Mouse (Mus musculus): ENCODE data around the gene Nup93. TPM values are rescaled to one million over a fixed set of nuclear protein-coding genes. Genes with fewer than 3 reads are reported as not detected.

Gene Nup93
- polyA plus RNA-seq, 1 experiment from 2014 or later, result 114 TPM

- Histone ChIP-seq H3K4me3 (replicated peaks) (no peak overlapping the region), H3K4me2 (peak overlapping the region; percentile 31), H3K27ac (peak overlapping the region; percentile 80), H3K9me3 (no peaks in the 10 kb centered on the region), H3K4me1 (replicated peaks) (peaks cover 35% of the 10 kb centered on the region), H3K36me3 (no peaks in the 10 kb centered on the region), H3K9ac (replicated peaks) (no peak overlapping the region), H3K27me3 (no peaks in the 10 kb centered on the region)
- WGBS, result 86% methylated on average over 7 of the region's 7 CpGs
- no peak for ATAC-seq (ENCODE audit: insufficient number of reproducible peaks, insufficient read depth, low FRiP score, low TSS enrichment, low read depth)
Measured at GRCm38 (mm10) chr8:94270309-94270708, 55.9 kb downstream of the Nup93 start.

DNA sequence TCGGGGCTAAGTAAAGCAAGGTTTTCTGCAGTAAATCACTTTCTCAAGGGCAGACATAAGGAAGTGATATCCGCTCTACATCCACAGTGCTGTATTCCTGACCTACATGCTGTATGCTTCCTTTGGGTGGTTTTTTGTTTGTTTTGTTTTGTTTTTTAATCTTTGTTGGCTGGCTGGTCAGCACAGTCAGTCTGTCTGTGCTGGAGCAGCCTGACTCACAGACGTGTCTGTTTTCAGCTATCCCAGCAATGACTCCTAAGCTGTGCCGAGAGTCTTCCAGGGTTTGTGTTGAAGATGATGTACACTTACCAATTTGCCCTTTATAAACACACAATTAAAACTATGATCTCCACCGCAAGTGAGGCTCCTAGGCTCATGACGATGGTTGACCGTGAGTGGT, 56.7 kb downstream of the Nup93 start:
- Histone ChIP-seq H3K4me1 (replicated peaks) (peaks cover 31% of the 10 kb centered on the region), H3K9ac (replicated peaks) (no peak overlapping the region), H3K36me3 (no peaks in the 10 kb centered on the region), H3K27ac (no peak overlapping the region), H3K9me3 (no peaks in the 10 kb centered on the region), H3K27me3 (no peaks in the 10 kb centered on the region), H3K4me2 (no peak overlapping the region), H3K4me3 (replicated peaks) (no peak overlapping the region)
- 87% methylated on average over 7 of the region's 7 CpGs for WGBS
- ATAC-seq (ENCODE audit: insufficient number of reproducible peaks, insufficient read depth, low FRiP score, low TSS enrichment, low read depth), result no peak

DNA sequence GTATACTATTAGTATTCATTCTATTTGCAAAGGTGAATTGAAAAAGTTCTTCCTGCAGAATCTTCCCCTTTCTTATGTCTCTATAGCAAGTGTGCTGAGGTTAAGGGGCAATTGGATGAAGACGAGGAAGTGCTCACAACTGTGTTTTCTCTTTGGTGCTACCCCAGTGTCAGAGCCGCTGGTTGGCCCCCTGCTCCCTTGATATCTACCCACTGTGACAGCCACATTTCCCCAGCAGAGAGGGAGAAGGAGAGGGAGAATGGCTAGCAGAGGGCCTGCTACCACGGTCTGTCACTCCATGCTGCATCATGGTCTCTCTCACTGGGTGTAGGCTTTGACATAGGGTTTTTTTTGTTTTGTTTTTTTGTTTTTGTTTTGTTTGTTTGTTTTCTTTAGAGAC, 58.2 kb downstream of the Nup93 start:
- Histone ChIP-seq H3K27ac (no peak overlapping the region), H3K4me3 (replicated peaks) (no peak overlapping the region), H3K4me1 (replicated peaks) (peaks cover 22% of the 10 kb centered on the region), H3K9ac (replicated peaks) (no peak overlapping the region), H3K9me3 (no peaks in the 10 kb centered on the region), H3K36me3 (no peaks in the 10 kb centered on the region), H3K4me2 (no peak overlapping the region), H3K27me3 (no peaks in the 10 kb centered on the region)
- WGBS, result 71% methylated on average over 3 of the region's 3 CpGs
- ATAC-seq (ENCODE audit: insufficient number of reproducible peaks, insufficient read depth, low FRiP score, low TSS enrichment, low read depth), result no peak

DNA sequence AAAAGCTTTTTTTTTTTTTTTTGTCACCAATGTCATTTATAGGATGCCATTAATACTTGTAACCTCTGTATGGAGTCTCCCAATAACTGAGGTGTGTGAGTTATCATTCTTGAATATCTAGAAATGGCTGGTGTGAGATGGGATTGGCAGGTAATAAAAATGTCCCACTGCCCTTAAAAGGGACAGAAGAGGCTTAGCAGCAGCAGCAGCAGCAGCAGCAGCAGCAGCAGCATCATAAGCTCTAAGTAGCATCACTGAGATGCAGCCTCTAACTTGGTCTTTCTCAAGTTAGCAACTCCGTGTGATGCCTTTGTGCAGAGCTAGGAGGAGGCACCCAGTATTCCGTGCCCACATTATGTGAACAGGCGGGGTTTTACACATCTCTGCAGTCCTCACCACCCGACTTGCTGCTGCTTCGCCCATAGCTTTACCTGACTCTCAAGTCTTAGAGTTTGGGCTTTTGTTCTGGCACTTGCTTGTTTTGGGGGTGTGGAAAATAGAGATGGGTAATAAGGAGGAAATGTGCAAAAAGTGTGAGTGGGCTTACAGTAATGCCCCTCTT, 59.0 kb downstream of the Nup93 start:
- H3K4me2 ChIP-seq, result no peak overlapping the region
- 87% methylated on average over 5 of the region's 5 CpGs for WGBS
- no peaks in the 10 kb centered on the region for H3K9me3 ChIP-seq
- no peak for ATAC-seq (ENCODE audit: insufficient number of reproducible peaks, insufficient read depth, low FRiP score, low TSS enrichment, low read depth)
- no peak overlapping the region for H3K9ac ChIP-seq (replicated peaks)
- H3K27ac ChIP-seq, result no peak overlapping the region
- no peaks in the 10 kb centered on the region for H3K36me3 ChIP-seq
- H3K4me3 ChIP-seq (replicated peaks), result no peak overlapping the region
- H3K4me1 ChIP-seq (replicated peaks), result peaks cover 17% of the 10 kb centered on the region
- H3K27me3 ChIP-seq, result no peaks in the 10 kb centered on the region

DNA sequence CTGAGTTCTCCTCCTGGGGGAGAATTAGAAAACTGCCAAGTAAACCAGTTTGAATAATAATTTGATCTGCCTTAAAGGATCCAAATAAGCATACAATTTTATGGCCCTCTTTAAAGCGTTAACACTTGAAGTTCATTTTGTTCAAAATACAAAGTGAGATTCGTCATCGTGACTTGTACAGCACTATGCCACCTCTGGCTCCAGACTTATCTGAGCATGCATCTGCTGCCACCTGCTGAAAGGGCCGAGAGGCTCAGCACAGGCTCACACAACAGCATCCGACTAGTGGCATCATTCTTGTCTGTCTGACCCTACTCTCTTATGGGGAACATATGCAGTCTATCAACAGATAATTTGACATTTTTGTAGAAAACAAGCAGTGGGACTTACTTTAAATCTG, 59.7 kb downstream of the Nup93 start:
- no peak overlapping the region for H3K4me3 ChIP-seq (replicated peaks)
- H3K4me1 ChIP-seq (replicated peaks), result peaks cover 14% of the 10 kb centered on the region
- no peak overlapping the region for H3K4me2 ChIP-seq
- no peak overlapping the region for H3K9ac ChIP-seq (replicated peaks)
- H3K27me3 ChIP-seq, result no peaks in the 10 kb centered on the region
- ATAC-seq (ENCODE audit: insufficient number of reproducible peaks, insufficient read depth, low FRiP score, low TSS enrichment, low read depth), result no peak
- H3K9me3 ChIP-seq, result no peaks in the 10 kb centered on the region
- H3K27ac ChIP-seq, result no peak overlapping the region
- H3K36me3 ChIP-seq, result no peaks in the 10 kb centered on the region
- 81% methylated on average over 5 of the region's 5 CpGs for WGBS

DNA sequence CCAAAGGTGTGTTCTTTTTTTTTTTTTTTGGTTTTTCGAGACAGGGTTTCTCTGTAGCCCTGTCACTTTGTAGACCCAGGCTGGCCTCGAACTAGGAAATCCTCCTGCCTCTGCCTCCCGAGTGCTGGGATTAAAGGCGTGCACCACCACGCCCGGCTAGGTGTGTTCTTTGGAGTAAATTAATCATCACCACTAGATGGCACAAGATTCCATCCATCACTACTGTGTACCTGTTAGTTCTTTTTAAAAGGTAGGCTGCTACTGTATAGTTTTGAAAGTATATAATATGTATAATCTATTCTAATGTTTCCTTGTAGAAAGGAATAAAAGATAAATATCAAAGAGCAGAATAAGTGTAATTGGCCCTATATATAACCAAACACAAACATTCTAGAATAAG, 63.9 kb downstream of the Nup93 start:
- 0 out of 2 replicates have a peak, but pooled peaks cover under 1% of the 10 kb centered on the region for H3K36me3 ChIP-seq
- no peaks in the 10 kb centered on the region for H3K27me3 ChIP-seq
- H3K9ac ChIP-seq (replicated peaks), result no peak overlapping the region
- no peak overlapping the region for H3K4me3 ChIP-seq (replicated peaks)
- H3K27ac ChIP-seq, result no peak overlapping the region
- H3K4me2 ChIP-seq, result no peak overlapping the region
- WGBS, result 91% methylated on average over 6 of the region's 6 CpGs
- no peak for ATAC-seq (ENCODE audit: insufficient number of reproducible peaks, insufficient read depth, low FRiP score, low TSS enrichment, low read depth)
- H3K9me3 ChIP-seq, result no peaks in the 10 kb centered on the region
- H3K4me1 ChIP-seq (replicated peaks), result no peaks in the 10 kb centered on the region; the same call in 1 of the 2 replicates

GRCm38 (mm10) chr8:94280001-94280613, 65.7 kb downstream of the Nup93 start:
- ATAC-seq (ENCODE audit: insufficient number of reproducible peaks, insufficient read depth, low FRiP score, low TSS enrichment, low read depth), result no peak

DNA sequence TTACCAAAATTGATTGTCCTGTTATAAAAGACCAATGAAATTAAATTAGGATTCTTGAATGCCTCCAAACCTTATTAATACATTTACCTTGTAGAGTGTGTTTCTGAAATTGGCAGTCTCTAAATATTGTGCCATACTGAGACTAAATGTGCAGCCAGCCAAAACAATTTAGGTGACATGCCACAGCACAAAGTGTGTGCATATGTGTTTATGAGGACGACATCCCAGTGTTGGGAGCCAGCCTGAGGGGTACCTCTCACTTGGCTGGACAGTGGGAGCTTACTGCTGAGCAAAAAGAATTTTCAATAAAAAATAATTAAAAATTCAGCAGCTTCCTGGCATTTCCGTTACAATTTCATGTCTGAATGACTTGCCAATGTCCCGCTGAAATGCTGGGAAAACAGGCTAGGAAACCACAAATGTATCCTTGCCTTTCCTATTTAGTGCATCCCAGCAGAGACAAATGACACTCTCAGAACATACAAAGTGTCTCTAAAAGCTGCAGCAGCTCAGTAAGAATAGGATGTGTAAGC, 68.2 kb downstream of the Nup93 start:
- no peak overlapping the region for H3K9ac ChIP-seq (replicated peaks)
- H3K9me3 ChIP-seq, result no peaks in the 10 kb centered on the region
- H3K4me2 ChIP-seq, result no peak overlapping the region
- H3K4me3 ChIP-seq (replicated peaks), result no peak overlapping the region
- no peak for ATAC-seq (ENCODE audit: insufficient number of reproducible peaks, insufficient read depth, low FRiP score, low TSS enrichment, low read depth)
- no peaks in the 10 kb centered on the region for H3K27me3 ChIP-seq
- no peaks in the 10 kb centered on the region; the same call in 1 of the 2 replicates for H3K4me1 ChIP-seq (replicated peaks)
- no peak overlapping the region for H3K27ac ChIP-seq
- 0 out of 2 replicates have a peak, but pooled peaks cover 3% of the 10 kb centered on the region for H3K36me3 ChIP-seq
- 90% methylated on average over 3 of the region's 3 CpGs for WGBS

More at GRCm38 (mm10) chr8:94280001-94280613, 65.7 kb downstream of the Nup93 start:
- no peaks in the 10 kb centered on the region for H3K9me3 ChIP-seq
- no peak overlapping the region for H3K4me2 ChIP-seq
- WGBS, result 87% methylated on average over 5 of the region's 5 CpGs
- no peaks in the 10 kb centered on the region; the same call in 1 of the 2 replicates for H3K4me1 ChIP-seq (replicated peaks)
- H3K27ac ChIP-seq, result no peak overlapping the region
- H3K27me3 ChIP-seq, result no peaks in the 10 kb centered on the region
- no peak overlapping the region for H3K9ac ChIP-seq (replicated peaks)
- 0 out of 2 replicates have a peak, but pooled peaks cover 3% of the 10 kb centered on the region for H3K36me3 ChIP-seq
- no peak overlapping the region for H3K4me3 ChIP-seq (replicated peaks)

- Histone ChIP-seq H3K27ac (no peak overlapping the region), H3K4me2 (no peak overlapping the region), H3K4me3 (replicated peaks) (no peak overlapping the region), H3K27me3 (no peaks in the 10 kb centered on the region), H3K9me3 (no peaks in the 10 kb centered on the region), H3K4me1 (replicated peaks) (no peaks in the 10 kb centered on the region; the same call in 1 of the 2 replicates), H3K9ac (replicated peaks) (no peak overlapping the region), H3K36me3 (0 out of 2 replicates have a peak, but pooled peaks cover 3% of the 10 kb centered on the region)
- WGBS, result 91% methylated on average over 7 of the region's 7 CpGs
- no peak for ATAC-seq (ENCODE audit: insufficient number of reproducible peaks, insufficient read depth, low FRiP score, low TSS enrichment, low read depth)
Measured at GRCm38 (mm10) chr8:94284204-94284603, 69.8 kb downstream of the Nup93 start.

DNA sequence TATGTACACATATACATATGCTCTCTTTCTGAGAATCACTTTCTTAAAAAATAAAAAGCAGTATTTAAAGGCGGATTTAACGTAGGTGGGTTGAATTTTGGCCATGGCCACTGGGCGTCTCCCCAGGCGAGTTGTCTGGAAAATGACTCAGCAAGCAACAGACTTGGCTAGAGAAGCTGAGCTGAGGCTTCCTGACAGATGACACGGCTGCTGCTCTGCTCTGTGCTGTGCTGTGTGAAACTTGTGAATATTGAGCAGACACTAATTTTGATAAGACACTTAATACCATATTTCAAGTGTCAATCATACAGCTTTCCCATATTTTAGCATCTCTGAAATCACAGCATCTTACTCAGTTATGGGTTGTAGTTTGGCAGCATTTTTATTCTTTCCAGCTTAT, 76.2 kb downstream of the Nup93 start:
- Histone ChIP-seq H3K4me1 (replicated peaks) (no peaks in the 10 kb centered on the region; the same call in 1 of the 2 replicates), H3K4me3 (replicated peaks) (no peak overlapping the region), H3K9me3 (no peaks in the 10 kb centered on the region), H3K36me3 (peaks cover 18% of the 10 kb centered on the region), H3K27me3 (no peaks in the 10 kb centered on the region), H3K27ac (no peak overlapping the region), H3K4me2 (no peak overlapping the region), H3K9ac (replicated peaks) (no peak overlapping the region)
- ATAC-seq (ENCODE audit: insufficient number of reproducible peaks, insufficient read depth, low FRiP score, low TSS enrichment, low read depth), result no peak
- WGBS, result 89% methylated on average over 5 of the region's 5 CpGs

- ATAC-seq (ENCODE audit: insufficient number of reproducible peaks, insufficient read depth, low FRiP score, low TSS enrichment, low read depth), result no peak
- Histone ChIP-seq H3K27me3 (no peaks in the 10 kb centered on the region), H3K4me1 (replicated peaks) (no peaks in the 10 kb centered on the region; the same call in 1 of the 2 replicates), H3K4me3 (replicated peaks) (no peak overlapping the region), H3K9me3 (no peaks in the 10 kb centered on the region), H3K4me2 (no peak overlapping the region), H3K27ac (no peak overlapping the region), H3K36me3 (peaks cover 19% of the 10 kb centered on the region), H3K9ac (replicated peaks) (no peak overlapping the region)
- 73% methylated on average over 6 of the region's 6 CpGs for WGBS
Measured at GRCm38 (mm10) chr8:94292072-94292471, 77.7 kb downstream of the Nup93 start.
